8 mouse cellular contexts compared by ENCODE assay signal in genomic region chr2:96319201-96319600, GRCm38 (mm10). TPM values are rescaled to one million over a fixed set of nuclear protein-coding genes. Genes with fewer than 3 reads are reported as not detected.
A peak's percentile ranks its signal among the peaks of the same experiment; 100 is the strongest.
DNase-seq lines count a peak whose midpoint lies in the region; ATAC-seq lines count a peak whose summit lies in the region.
"Had no signal": no experiment of that assay in that cellular context is flagged by ENCODE, and none has a peak within 500 bp of the region (broad histone marks: within the 10 kb centered on the region; RNA-seq: fewer than 3 reads in every experiment).

No protein-coding gene starts in this region.

- H3K27me3 ChIP-seq in hindbrain, embryonic 13.5 days, result no peaks in the 10 kb centered on the region
- no peaks in the 10 kb centered on the region for H3K27me3 ChIP-seq in midbrain, embryonic 16.5 days (ENCODE audit: control insufficient read depth, insufficient read depth, low read depth, low read length)

- H3K4me1 ChIP-seq in hindbrain, embryonic 13.5 days (replicated peaks), result peaks cover 10% of the 10 kb centered on the region
- peaks cover 17% of the 10 kb centered on the region; the same call in 1 of the 2 replicates for H3K4me1 ChIP-seq in midbrain, embryonic 16.5 days (ENCODE audit: control insufficient read depth, insufficient read depth, low read length)

- 3% methylated on average over 8 of the region's 8 CpGs for WGBS in hindbrain, embryonic 13.5 days
- WGBS in midbrain, embryonic 16.5 days, result 3% methylated on average over 8 of the region's 8 CpGs

- H3K27ac ChIP-seq in hindbrain, embryonic 13.5 days, result no peak overlapping the region
- H3K27ac ChIP-seq in midbrain, embryonic 16.5 days (ENCODE audit: low read length), result peak overlapping the region; percentile 63
- H3K27ac ChIP-seq: liver, embryonic 14.5 days had no signal

- no peaks in the 10 kb centered on the region for H3K9me3 ChIP-seq in hindbrain, embryonic 13.5 days
- no peaks in the 10 kb centered on the region for H3K9me3 ChIP-seq in midbrain, embryonic 16.5 days (replicated peaks; ENCODE audit: control insufficient read depth, low read length, poor library complexity, severe bottlenecking)

- no peak for ATAC-seq in hindbrain, embryonic 13.5 days (ENCODE audit: low FRiP score)
- ATAC-seq in midbrain, embryonic 16.5 days, result no peak
- no peak for ATAC-seq in megakaryocyte-erythroid progenitor cell, adult 5-6 weeks (replicated peaks; ENCODE audit: low FRiP score, low TSS enrichment, poor library complexity, severe bottlenecking)

- H3K9ac ChIP-seq in hindbrain, embryonic 13.5 days, result peak overlapping the region; percentile 62
- H3K9ac ChIP-seq in midbrain, embryonic 16.5 days (ENCODE audit: low read depth, low read length), result peak overlapping the region; percentile 66
- H3K9ac ChIP-seq: liver, embryonic 14.5 days had no signal

- DNase-seq in cerebellum, adult 11 months, result peak; percentile 38
- peak; percentile 53 to 55 for DNase-seq in cerebellum, postnatal 10 days
- DNase-seq in thymus, postnatal 0 days (ENCODE audit: low spot score), result no peak
- DNase-seq in ovary, adult 18-20 months (ENCODE audit: low spot score), result no peak

- H3K4me3 ChIP-seq in hindbrain, embryonic 13.5 days, result peak overlapping the region; percentile 48
- H3K4me3 ChIP-seq in midbrain, embryonic 16.5 days (ENCODE audit: low read depth, low read length), result peak overlapping the region; percentile 60

- peak overlapping the region; percentile 71 for H3K4me2 ChIP-seq in hindbrain, embryonic 13.5 days
- H3K4me2 ChIP-seq in midbrain, embryonic 16.5 days (ENCODE audit: low read length), result peak overlapping the region; percentile 86

- H3K36me3 ChIP-seq in hindbrain, embryonic 13.5 days, result no peaks in the 10 kb centered on the region
- no peaks in the 10 kb centered on the region for H3K36me3 ChIP-seq in midbrain, embryonic 16.5 days (ENCODE audit: control insufficient read depth, insufficient read depth, low read length)

RNA-seq across cellular contexts. Expression of gene Lrrc4c, which starts 1.2 kb away (rescaled TPM):
- polyA plus RNA-seq in hindbrain, embryonic 13.5 days (2015; fragmentation: Nextera tagmentation; extraction: Ambion mirVana), result 23.9 and 24.0 TPM in 2 replicates
- 41.6 and 43.3 TPM in 2 replicates for polyA plus RNA-seq in midbrain, embryonic 16.5 days (2015; fragmentation: Nextera tagmentation; extraction: Ambion mirVana)
- not detected in 2 replicates for total RNA-seq in megakaryocyte-erythroid progenitor cell, adult 5-6 weeks (2014; fragmentation: Nextera tagmentation)
- total RNA-seq in megakaryocyte-erythroid progenitor cell, adult 5-6 weeks (2017), result not detected in 2 replicates
- polyA plus RNA-seq in thymus, postnatal 0 days (2015; fragmentation: Nextera tagmentation; extraction: Ambion mirVana), result 0.30 and 0.53 TPM in 2 replicates

Comparison
In these comparisons a context has a peak if more than half of its experiments do, and no peak if none do; other contexts are left out.
1. DNase-seq: peak in cerebellum, adult 11 months (single experiment) and cerebellum, postnatal 10 days (2 of 2); none in thymus, postnatal 0 days (single experiment) and ovary, adult 18-20 months (single experiment).
2. RNA of gene Lrrc4c, which starts 1.2 kb away (polyA plus RNA-seq): 41.6 to 43.3 TPM in midbrain, embryonic 16.5 days and 23.9 to 24.0 TPM in hindbrain, embryonic 13.5 days; 0.30 to 0.53 TPM in thymus, postnatal 0 days; every median in the first group is over 10 times any median in the second.